Mouse (Mus musculus) thymus, postnatal 36 days (tissue): ENCODE measurements at regions not wholly inside any gene's neighbourhood (a gene's known extent, or its start where the extent isn't known, plus 50 kb on each side); places are given as distances from the start of the nearest gene placed in this dataset.
"Not testable (repeated sequence)": the region's sequence is repeated elsewhere in the genome, so short reads cannot be mapped to it uniquely, and the experiment has no call there.

Source experiments
- DNase-seq, 2 experiments: peaks; one replicate each; pipeline ENCODE4 v3.0.0; 2022; ENCODE audit warnings: mixed read lengths in 2 of 2

DNA sequence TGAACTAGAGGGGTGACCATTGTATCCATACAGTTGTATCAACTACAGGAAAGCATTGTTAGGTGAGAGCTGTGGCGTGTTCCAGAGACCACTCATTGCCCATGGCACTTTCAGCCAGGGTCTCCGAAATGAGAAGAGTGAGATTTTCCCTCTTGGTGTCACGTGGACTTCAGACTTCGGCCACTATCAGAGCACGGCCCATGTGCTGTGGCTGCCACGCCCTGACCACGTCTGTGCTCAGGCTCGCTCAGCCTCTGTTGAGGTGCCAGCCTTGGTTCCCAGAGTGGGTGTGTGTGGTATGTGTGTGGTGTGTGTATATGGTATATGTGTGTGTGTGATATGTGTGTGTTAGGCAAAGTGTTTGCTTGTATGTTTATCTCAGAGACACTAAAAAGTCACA is 144.6 kb downstream of the Enc1 start:
- no peak for DNase-seq

DNA sequence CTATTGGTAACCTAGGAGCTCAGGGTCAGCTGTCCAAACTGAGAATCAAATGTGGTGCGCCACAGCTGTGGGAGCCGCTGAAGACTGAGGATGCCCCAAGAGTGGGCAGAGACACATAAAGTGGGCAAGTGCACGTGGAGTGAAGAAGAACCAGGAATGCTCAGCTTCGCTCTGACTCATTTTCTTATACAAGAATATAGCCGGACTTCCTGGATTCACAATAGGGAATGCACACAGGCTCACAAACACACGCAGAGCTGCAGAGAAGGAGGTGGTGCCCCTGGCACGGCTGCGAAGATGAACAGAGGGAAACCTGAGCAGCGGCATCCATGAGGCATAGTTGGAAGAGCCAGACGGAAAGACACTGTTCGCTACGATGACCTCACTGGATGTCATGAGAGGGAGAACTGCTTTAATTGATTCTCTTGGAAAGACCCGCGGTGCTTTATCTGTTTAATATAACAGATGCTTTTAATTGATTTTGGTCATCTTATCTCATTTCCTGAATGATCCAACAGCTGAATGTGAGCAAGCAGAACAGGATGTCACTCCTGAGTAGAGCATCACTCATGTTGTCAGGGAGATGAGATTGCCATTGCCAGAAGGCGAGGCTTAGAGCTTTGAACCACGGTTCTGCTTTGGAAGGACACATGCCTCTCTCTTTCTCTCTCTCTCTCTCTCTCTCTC is 143.3 kb downstream of the Enc1 start:
- DNase-seq: no peak

DNA sequence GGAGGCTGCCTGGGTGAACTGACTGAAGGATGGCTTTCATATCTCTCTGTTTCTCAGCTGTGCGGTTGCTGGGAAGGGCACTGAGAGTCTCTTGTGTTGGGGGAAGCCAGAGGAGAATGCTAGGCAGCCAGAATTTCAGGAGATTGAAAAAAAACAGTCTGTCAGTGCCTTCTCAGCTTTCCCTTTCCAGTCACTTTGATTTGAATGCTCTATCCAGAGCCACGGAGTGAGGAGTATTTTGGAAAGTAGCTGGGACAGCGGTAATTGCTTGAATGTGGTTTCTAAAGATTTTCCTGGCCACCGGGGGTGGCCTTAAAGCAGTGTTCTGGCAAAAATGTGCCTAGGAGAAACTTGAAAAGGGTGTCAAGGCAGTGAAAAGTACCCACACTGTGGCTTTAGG is 142.4 kb downstream of the Enc1 start:
- DNase-seq: no peak

DNA sequence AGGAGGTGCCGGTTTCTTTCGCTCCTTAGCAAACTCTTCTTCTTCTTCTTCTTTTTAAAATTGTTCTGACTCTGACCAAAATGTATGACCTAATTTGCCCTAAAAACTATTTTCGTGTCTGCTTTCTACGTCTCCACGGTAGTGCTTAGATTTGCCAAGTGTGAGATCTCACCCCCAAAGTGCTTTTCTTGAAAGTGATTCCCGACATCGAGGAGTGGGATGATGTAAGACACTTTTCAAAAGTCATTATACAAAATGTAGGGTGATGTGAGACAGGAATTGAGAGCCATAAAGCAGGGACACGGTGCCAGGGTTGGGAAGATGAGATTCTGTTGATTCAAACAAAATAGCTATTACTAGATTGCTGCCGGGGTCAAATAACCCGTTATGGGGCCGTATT is 139.5 kb downstream of the Enc1 start:
- DNase-seq: no peak

DNA sequence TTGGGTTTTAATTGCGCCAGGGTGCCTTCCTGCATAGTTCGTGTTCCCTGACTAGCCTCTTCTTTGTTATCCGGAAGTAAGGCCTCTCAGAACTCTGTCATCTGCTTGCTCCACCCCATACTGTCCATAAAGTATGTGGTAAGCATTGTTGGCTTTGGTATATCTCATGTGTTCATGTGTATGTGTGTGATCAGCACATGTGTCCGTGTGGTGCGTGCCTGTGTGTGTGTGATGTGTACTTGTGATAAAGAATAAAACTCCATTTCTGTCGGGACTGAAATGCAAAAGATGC is 135.3 kb downstream of the Enc1 start:
- no peak for DNase-seq

DNA sequence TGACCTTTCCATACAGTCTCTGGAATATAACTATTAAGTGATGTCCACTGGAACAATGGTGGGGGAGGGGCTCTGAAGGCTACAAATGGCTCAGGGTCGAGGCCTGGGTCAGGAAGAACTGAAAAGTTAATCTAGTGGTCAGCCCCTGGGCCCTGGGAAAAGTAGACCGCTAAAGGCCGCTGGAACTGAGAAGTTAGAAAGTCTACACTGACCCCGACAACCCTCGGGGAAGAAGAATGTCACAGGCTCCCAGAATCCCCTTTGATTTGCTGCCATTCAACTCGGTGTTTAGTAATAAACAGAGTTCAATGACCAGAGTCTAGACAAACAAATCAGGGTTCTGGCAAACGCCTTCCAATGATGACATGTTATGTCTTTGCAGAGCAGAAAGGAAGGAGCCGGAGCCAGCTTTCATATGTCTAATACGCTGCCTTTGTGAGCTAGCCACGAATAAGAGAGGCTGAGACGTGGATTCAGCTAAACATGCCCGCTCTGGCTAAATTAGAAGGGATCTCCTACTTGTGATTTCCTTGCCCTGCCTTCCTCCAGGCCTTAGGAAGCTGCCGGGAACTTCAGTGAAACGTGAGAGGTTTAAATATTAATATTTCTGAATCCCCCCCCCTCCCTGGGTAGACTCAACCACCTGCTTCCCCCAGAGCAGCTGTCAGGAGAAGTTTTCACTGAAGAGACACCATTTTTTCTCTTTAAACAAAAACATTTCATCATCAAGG is 134.8 kb downstream of the Enc1 start:
- DNase-seq: no peak

DNA sequence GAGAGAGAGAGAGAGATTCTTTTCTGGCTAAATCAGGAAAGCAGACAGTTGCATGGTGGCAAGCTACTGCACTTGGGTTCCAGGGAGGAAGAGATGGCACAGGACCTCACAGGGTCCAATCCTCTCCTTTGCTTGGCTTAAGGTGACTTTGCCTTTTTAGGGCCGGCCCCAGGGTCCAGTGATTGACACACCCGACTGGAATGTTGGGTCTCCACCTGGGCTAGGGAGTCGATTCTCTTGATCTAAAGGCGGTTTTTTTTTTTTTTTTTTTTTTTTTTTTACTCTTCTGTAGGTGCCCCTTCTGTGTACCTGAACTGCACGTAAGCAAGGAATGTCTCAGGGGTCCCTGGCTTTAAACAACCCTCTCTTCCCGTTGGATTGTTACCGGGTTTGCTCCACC is 131.4 kb downstream of the Enc1 start:
- DNase-seq: no peak

DNA sequence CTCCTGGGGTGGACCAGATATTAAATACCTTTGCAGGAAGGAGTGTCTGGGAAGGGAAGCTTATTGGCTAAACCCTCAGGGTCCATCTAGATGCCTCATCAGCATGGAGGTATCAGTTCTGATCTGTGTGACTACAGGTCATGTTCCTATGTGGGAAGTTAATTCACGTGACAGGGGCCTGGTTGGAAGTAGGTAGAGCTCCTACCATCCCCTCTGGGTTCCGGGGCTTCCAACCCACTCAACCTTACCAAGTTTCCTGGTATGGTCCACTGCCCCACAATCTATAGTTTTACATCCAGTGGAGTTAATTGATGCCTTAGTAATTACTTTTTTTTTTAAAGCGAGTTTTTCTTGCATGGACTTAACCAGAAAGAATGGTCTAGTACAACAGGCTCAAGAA is 130.3 kb downstream of the Enc1 start:
- no peak for DNase-seq

DNA sequence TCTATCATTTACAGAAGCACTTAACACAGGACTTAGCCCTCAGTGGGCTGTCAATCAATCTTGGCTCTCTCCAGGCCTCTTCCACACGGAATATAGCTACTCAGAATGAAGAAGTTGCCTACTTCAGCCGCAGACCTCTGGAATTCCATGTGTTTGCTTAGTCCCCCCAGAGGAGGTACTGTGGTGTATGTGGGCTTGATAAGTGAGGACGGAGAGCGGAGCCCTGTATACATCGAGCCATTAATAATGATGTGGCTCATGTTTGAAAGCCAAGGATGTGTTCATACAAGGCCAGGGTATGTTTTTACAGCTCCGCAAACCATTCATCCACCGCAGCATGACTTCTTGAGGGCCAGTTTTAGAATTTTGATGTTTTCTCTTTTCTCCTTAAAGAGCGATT is 125.8 kb downstream of the Enc1 start:
- no peak for DNase-seq

DNA sequence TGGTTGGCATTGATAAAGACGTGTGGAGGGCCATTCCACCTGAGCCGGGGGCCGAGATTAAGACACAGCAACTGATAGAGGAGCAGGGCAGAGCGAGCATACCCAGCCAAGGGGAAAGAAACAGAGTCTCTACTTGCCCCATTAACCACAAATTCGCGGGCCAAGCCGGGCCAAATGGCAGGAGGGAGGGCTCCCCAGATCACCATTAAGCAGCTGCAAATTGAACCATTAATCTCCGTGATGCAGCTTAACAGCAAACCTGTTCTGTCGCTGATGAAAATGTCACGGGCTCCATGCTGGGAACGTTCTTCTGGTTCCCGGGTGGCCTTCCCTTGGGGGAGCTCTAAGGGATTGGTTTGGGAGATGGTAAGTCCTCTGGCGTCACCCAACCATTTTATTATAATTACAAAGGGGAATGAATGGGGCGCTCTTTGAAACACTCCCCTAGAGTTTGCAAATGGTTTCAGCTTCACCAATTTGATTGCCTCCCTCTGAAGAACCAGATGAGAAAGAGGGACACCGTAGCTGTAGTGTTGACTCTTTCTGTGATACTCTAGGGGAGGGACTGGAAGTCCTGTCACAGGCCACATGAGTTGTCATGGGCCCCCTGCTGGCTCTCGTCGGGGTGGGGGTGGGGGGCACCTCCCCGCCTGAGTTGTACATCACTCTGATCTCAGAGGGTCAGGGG is 124.8 kb downstream of the Enc1 start:
- no peak for DNase-seq

DNA sequence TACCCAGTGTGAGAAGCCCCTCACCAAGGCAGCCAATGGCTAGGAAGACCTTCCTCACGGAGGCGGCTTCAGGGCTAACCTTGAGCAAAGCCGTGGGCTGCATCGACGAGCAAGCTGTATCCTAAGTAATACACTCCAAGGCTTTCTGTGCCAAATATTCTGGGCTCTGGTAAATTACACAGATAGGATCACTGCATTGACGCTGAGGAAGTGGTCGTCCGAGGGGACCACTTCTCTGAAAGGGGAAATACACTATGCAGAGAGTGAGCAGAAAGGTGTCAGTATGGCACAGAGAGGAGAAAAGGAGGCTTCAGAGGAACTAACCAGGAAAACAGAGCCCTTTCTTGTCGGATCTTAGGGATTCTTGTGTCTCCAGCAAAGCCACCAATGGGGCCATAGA is 124.1 kb downstream of the Enc1 start:
- no peak for DNase-seq

DNA sequence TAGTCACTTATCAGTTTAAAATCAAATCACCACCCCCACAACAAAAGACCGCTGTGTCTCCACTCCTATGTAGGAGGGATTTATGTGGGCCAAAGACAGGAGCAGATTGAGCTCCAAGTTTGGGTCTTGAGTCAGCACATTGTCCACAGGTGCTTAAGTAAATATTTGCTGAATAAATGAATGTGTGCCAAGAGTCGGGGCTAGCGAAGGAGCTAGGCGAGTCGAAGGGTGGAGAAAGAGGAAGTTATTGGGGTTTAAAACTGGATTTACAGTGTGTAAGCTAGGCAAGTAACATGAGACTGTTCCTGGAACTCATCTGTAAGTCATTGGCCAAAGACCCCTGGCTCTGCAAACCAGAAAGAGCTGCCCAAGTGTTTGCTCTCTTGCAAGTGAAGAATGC is 122.9 kb downstream of the Enc1 start:
- no peak for DNase-seq

DNA sequence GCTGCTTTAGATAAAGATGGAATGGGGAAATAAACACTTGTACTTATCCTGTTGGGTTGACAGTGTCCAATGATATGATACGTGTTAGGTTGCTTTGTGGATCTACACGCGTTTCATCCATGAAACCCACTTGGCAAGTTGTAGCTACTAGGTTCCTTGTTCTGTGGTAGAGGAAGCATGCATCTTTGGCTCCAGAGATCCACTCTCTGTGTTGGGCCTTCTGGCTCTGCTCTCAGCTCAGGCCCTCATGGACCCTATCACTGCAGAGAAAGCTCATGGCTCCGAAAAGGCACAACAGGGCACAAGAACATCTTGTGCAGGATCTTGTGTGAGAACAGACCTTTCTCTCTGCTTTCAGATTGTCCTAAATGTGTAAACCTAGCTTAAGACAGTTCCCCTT is 122.3 kb downstream of the Enc1 start:
- no peak for DNase-seq

DNA sequence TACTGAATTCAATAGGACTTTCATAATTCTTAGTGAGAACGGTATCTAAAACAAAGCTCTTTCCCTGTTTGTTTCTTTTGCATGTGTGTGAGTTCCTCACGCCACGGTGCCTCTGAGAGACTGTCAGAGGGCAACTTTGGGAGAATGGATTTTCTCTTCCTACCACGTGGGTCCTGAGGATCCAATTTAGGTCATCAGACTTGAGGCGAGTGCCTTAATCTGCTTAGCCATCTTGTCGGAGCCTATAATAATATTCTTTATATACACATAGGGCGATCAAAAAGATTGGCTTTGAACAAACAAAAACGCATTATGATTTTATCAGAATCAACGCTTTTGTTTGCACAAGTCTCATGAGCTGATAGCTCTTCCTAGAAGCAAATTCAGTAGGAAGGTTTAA is 119.6 kb downstream of the Enc1 start:
- no peak for DNase-seq

DNA sequence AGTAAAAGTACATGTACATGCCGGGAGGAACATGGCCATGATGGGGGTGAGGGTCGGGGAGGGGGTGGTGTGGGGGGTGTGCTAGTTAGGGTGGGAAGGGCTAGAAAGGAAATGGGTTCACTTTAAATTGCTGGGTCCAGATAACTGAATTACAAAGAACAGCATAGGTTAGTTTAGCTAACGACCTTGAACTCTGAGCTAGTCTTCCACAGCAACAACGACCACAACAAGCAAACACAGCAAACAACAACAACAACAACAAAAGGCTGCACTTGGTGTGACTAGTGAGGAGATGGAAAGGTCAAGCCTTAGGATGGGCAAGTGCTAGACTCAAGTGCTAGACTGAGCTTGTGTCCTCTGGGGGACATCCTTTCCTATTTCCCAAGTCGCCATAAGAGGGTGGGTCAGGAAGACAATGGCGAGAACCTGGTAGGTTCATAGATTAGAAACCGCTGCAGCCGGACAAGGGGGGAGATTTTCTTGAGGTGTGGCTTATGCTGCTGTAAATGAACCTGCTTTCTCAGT is 117.9 kb downstream of the Enc1 start:
- DNase-seq: no peak

DNA sequence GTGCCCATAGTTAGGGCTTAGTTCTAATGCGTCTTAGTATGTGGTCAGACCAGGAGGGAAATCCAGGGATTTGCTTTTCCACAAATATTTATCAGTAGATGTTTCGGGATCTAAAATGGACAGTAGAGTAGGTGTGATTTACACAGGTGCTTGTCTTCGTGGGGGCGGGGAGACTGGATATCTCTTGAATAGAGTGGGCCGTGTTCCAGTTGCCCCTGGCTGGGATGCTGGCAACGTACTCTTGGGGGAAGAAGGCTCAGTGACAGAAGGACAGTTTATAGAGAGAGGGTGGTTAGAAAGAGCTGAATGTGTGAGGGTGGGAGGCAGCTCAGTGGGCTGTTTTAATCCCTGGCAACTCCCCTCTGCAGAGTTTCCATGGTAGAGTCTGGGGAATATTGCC is 117.4 kb downstream of the Enc1 start:
- DNase-seq: no peak

DNA sequence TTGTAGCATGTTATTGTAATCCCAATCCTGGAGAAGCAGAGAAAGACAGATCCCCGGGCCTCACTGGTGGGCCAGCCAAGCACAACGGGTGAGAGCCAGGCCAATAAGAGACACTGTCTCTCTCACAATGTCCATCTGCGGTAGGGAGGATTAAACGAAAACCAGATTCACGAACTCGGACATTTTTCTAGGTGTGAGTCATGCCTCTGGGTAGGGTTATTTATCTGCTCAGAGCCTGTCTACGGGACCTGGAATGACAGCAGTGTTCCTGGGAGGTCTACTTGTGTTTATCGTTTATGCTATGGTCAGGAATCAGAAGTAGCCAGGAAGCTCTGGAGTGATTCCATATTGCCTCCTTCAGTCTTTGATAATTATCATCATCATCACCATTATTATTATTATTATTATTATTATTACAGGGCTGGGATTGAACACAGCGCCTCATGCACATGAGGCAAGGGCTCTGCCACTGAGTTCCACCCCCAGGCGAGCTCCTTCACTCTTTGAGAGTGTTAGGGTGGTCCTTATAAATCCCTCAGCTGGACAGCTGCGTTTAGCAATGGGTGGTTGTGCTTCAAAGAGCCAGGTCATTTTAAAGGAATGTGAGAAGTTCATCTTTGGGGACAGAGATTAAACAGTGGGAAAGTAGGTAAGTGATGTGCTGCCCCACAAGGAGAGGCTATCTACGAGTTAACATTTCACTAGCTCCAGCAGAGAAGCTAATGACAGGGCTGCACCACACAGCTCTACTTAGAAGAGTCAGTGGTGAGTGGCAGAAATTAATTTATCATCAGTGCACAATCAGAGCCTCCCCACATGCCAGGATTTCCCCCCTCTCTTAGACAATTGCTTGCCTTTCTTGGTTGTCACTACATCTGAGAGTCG is 116.3 kb downstream of the Enc1 start:
- DNase-seq: no peak

DNA sequence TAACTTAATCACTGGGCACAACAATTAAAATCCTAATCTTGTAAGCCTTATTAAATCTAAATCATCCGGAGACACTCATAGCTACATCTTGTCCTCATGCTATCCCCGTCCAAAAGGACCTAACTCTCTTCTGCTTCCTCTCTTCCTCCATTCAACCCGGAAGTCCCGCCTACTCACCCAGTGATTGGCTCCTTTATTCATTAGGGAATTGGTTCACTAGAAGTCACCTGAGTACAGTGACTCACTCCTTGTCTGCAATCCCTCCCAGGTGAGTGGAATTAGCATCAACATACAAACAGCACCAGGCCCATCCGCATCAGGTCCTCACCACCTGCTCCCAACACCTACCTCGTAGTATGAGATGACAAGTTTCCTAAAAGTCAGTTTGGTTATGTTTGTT is 114.5 kb downstream of the Enc1 start:
- not testable (repeated sequence) for DNase-seq

DNA sequence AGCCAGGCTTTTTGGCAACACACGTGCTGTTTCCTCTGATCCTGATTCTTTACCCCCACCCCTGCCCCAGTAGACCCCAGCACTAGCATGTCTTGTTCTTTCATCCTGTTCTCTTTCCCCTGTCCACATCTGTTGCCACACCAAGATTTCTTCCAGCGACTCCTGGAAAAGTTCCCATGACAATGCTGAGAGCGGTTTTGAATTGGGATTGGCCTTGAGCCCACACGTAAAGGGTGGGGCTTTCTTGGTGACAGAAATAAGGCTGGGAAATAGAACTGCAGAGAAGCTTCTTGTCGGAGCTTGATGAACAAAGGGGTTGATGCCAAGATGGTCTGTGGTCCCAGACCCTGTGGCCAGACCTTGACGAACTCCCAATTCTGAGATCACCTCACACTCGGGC is 106.8 kb downstream of the Enc1 start:
- DNase-seq: no peak

DNA sequence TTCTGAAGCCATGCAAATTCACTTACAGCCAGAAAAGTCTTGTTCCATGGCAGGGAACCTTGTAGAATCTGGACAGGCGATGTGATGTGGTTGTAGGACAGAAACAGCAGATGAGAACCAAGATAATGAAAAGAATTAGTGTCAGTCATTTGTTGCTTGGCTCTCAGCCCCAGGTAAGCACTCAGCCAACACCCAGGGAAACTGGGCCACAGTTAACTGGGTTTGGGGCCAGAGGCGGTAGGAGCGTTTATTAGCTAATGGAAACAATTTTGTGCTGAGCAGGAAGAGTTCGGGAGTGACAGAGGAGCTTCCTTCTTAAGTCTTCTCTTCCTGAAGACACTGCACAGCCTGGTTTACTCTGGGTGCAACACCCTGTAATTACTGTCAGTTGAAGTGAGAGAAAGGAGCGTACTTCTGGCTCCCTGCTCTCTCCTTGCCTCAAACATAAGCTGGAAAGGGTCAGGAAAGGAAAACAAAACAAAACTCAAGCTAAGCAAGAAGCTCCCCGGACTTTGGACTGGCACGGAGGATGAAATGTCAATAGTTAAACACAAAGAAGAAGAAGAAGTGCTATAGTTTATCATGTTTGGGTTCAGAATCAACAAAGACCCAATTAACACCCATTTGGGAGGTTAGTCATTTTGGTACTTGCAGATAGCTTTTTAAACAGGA is 100.4 kb downstream of the Enc1 start:
- DNase-seq: no peak

DNA sequence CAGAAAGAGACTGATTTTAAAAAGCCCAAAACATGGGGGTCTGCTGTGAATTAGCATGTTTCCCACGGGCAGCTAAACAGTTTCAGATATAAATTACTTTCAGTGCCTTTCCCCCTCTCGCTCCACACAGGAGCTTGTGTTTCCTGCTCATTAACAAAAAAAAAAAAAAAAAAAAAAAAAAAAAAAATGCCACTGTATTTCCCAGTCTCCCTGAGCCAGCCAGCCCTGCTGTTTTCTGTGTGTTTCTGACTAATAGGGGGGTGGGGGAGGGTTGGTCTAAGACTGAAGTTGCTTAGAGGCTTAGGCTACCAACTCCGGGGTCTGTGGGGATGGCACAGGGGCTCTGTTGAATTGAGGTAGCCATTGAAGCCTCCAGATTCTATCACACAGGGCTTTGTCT is 97.0 kb downstream of the Enc1 start:
- DNase-seq: no peak

DNA sequence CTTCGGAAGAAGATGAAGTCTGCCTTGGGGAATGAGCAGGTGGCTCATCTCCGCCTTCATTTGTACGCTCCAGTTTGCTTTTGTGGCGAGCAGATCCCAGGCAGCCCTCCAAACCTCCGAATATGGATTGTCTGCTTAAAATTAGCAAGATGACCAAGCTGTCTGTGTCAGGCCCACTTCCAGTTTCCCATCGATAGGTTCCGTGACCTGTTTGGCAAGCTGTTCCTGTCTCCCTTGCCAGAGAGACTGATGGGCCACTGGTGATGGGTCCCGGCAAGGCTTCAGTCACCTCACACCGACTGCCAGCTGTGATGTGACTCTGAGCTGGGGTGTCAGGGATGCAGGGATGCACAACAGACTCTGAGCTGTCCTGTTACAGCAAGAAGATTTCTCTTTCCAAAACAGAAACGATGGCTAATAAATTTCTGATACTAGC is 96.4 kb downstream of the Enc1 start:
- no peak for DNase-seq
